Mouse (Mus musculus) neural tube, embryonic 11.5 days (tissue): Measurements from ENCODE around the gene Lif. TPM values are rescaled to one million over a fixed set of nuclear protein-coding genes. Genes with fewer than 3 reads are reported as not detected.

Experiments used
- ATAC-seq: fragments of 200-750 bp; cut with Nextera tagmentation; 2 replicates; pipeline ENCODE4 v1.8.0; 2017; ENCODE audit warnings: moderate number of reproducible peaks, mild to moderate bottlenecking, moderate TSS enrichment, moderate library complexity; ENCODE audit not compliant: insufficient read depth, low FRiP score, low TSS enrichment
- DNase-seq: peaks from one replicate; pipeline ENCODE4 v3.0.0-alpha.2; 2015; ENCODE audit warnings: low spot score
- H3K27ac ChIP-seq: fragments of 300-500 bp; sonication (generic); 2 replicates; pipeline ENCODE4 v1.5.1; 2014; ENCODE audit warnings: low read depth, mild to moderate bottlenecking, low read length
- H3K27me3 ChIP-seq: fragments of 300-500 bp; sonication (generic); 2 replicates; pipeline ENCODE4 v1.6.1; 2014; ENCODE audit warnings: mild to moderate bottlenecking, low read length, mixed read lengths; ENCODE audit not compliant: control insufficient read depth, insufficient read depth
- H3K36me3 ChIP-seq: fragments of 300-500 bp; sonication (generic); 2 replicates; pipeline ENCODE4 v1.6.1; 2014; ENCODE audit warnings: mild to moderate bottlenecking, low read length, moderate library complexity, mixed read lengths; ENCODE audit not compliant: control insufficient read depth, insufficient read depth
- H3K4me1 ChIP-seq: fragments of 300-500 bp; sonication (generic); 2 replicates; pipeline ENCODE4 v1.6.1; 2014; ENCODE audit warnings: low read length, mixed read lengths; ENCODE audit not compliant: control insufficient read depth, insufficient read depth
- H3K4me2 ChIP-seq: fragments of 300-500 bp; sonication (generic); 2 replicates; pipeline ENCODE4 v1.6.1; 2014; ENCODE audit warnings: low read depth, mild to moderate bottlenecking, moderate library complexity
- H3K4me3 ChIP-seq: fragments of 300-500 bp; sonication (generic); 2 replicates; pipeline ENCODE4 v1.5.1; 2014; ENCODE audit warnings: low read depth, low read length
- H3K9ac ChIP-seq: fragments of 300-500 bp; sonication (generic); 2 replicates; pipeline ENCODE4 v1.6.1; 2014; ENCODE audit warnings: mild to moderate bottlenecking, low read length
- H3K9me3 ChIP-seq: fragments of 300-500 bp; sonication (generic); 2 replicates; pipeline ENCODE4 v1.6.1; 2016; ENCODE audit warnings: low read length; ENCODE audit not compliant: control insufficient read depth
- WGBS: fragments of 180-500 bp; shearing (Covaris S2); extraction: QIAGEN DNeasy Blood & Tissue Kit; methylation state at CpG from one replicate; pipeline ENCODE4 v1.1.7; 2014; 5-methylcytosine and 5-hydroxymethylcytosine counted together
- polyA plus RNA-seq: library from polyadenylated mRNA; unstranded; fragments of >200 nt; fragmentation: Nextera tagmentation; extraction: Ambion mirVana; gene quantifications from 2 replicates; pipeline ENCODE4 v1.2.1, GENCODE M21; 2014

Lif gene
- polyA plus RNA-seq, 1 experiment from 2014 or later: not detected

GRCm38 (mm10) chr11:4262847-4263246 lies 5.5 kb downstream of the Lif start:
- DNase-seq (no peak), ATAC-seq (no peak)
- Histone ChIP-seq H3K4me3 (no peak overlapping the region), H3K4me1 (0 out of 2 replicates have a peak, but pooled peaks cover 3% of the 10 kb centered on the region), H3K27me3 (peaks cover 26% of the 10 kb centered on the region), H3K36me3 (no peaks in the 10 kb centered on the region), H3K4me2 (no peak overlapping the region), H3K27ac (no peak overlapping the region), H3K9ac (no peak overlapping the region), H3K9me3 (no peaks in the 10 kb centered on the region)
- whole genome bisulfite sequencing: 22% methylated on average over 5 of the region's 7 CpGs

DNA sequence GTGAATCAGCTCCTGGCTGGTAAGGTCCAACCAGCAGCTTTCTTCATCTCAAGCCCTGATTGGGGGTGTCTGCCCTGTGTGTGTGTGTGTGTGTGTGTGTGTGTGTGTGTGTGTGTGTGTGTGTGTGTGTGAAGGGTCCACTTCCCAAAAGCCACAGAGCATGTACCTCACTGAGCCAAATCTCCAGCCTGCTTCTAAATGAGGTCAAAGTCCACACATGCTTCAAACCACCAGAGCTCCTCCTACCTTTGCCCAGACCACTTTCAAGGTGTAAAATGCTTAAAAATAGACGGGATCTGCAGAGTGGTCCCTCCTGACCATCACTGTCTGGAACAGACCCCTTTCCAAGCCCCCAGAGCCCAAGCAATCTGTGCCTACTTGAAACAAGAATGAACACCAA lies 5.9 kb downstream of the Lif start:
- no peak overlapping the region for H3K9ac ChIP-seq
- H3K4me3 ChIP-seq: no peak overlapping the region
- DNase-seq (no peak), ATAC-seq (no peak)
- H3K4me2 ChIP-seq: no peak overlapping the region
- no peaks in the 10 kb centered on the region; the same call in 1 of the 2 replicates for H3K9me3 ChIP-seq
- H3K36me3 ChIP-seq: no peaks in the 10 kb centered on the region
- WGBS: 41% methylated on average over 1 of the region's 1 CpGs
- 0 out of 2 replicates have a peak, but pooled peaks cover 3% of the 10 kb centered on the region for H3K4me1 ChIP-seq
- no peak overlapping the region for H3K27ac ChIP-seq
- H3K27me3 ChIP-seq: peaks cover 30% of the 10 kb centered on the region

DNA sequence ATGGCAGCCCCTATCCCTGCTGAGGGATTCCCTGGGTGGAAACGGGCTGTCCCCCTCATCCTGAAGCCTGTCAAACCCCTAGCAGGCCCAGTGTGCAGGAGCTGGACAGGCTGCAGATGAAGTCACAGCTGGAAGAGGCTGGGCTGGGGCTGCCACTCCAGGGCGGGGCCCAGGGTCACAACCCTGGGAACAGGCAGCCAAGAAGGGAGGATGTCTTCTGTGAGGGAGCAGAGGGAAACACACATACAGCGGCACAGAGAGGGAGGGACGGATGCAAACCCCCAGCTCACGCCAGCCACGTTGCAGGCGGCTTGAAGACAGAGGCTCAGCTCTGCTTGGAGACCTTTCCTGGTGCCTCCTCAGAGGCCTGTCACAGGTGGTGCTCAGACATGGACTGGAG lies 6.7 kb downstream of the Lif start:
- H3K4me3 ChIP-seq: no peak overlapping the region
- no peaks in the 10 kb centered on the region for H3K36me3 ChIP-seq
- ATAC-seq: no peak
- H3K9me3 ChIP-seq: no peaks in the 10 kb centered on the region; the same call in 1 of the 2 replicates
- H3K27me3 ChIP-seq: peaks cover 30% of the 10 kb centered on the region
- DNase-seq: no peak
- WGBS: 64% methylated on average over 7 of the region's 7 CpGs
- H3K27ac ChIP-seq: no peak overlapping the region
- H3K4me2 ChIP-seq: no peak overlapping the region
- 0 out of 2 replicates have a peak, but pooled peaks cover 3% of the 10 kb centered on the region for H3K4me1 ChIP-seq
- H3K9ac ChIP-seq: no peak overlapping the region

DNA sequence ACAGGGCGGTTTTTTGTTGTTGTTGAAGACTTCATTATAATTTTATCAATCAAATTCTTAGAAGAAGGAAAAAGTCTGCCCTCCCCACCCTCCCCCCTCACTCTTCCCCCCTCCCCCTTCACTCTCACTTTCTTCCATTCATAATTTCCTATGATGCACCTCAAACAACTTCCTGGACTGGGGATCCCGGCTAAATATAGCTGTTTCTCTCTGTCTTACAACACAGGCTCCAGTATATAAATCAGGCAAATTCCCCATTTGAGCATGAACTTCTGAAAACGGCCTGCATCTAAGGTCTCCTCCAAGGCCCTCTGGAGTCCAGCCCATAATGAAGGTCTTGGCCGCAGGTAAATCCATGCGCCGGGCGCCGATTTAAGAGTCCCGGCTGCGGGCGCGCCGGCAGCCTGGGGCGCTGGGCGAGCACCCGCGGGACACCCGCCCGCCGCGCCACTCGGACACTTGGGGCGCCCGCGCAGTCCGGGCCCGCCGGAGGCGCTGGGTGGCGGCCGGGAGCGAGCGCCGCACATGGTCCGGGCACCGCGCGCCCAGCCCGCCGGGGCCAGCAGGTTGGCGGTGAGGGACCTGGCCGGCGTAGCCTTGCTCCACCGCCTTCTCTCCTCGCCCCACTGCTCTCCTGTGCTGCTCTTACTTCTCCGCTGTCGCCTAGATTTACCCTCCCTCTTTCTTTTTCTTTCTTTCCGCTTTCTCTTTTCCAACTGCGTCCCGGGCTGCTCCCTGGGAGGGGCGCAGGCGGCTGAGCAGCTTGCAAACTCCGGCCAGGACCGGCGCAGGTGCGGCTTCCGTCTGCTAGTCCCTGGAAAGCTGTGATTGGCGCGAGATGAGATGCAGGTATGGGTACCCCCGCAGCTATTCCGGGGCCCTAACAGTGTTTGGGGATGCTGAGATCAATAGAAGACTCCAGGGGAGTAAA lies 9.2 kb downstream of the Lif start:
- H3K9ac ChIP-seq: peak overlapping the region; percentile 40
- no peaks in the 10 kb centered on the region for H3K36me3 ChIP-seq
- peaks cover 30% of the 10 kb centered on the region for H3K27me3 ChIP-seq
- ATAC-seq (peak; percentile 27; the same call in 1 of the 2 replicates), DNase-seq (peak; percentile 55)
- peak overlapping the region; percentile 80 for H3K4me2 ChIP-seq
- H3K27ac ChIP-seq: no peak overlapping the region
- peak overlapping the region; percentile 44 for H3K4me3 ChIP-seq
- WGBS: under 1% methylated on average over 47 of the region's 61 CpGs
- H3K4me1 ChIP-seq: 0 out of 2 replicates have a peak, but pooled peaks cover 3% of the 10 kb centered on the region
- no peaks in the 10 kb centered on the region; the same call in 1 of the 2 replicates for H3K9me3 ChIP-seq

GRCm38 (mm10) chr11:4267202-4267578 lies 9.8 kb downstream of the Lif start:
- Histone ChIP-seq H3K36me3 (no peaks in the 10 kb centered on the region), H3K4me2 (peak overlapping the region; percentile 80), H3K27ac (no peak overlapping the region), H3K4me3 (peak overlapping the region; percentile 44), H3K9me3 (no peaks in the 10 kb centered on the region; the same call in 1 of the 2 replicates), H3K4me1 (0 out of 2 replicates have a peak, but pooled peaks cover 3% of the 10 kb centered on the region), H3K27me3 (peaks cover 30% of the 10 kb centered on the region), H3K9ac (no peak overlapping the region)
- WGBS: 8% methylated on average over 13 of the region's 13 CpGs
- ATAC-seq (no peak), DNase-seq (no peak)

DNA sequence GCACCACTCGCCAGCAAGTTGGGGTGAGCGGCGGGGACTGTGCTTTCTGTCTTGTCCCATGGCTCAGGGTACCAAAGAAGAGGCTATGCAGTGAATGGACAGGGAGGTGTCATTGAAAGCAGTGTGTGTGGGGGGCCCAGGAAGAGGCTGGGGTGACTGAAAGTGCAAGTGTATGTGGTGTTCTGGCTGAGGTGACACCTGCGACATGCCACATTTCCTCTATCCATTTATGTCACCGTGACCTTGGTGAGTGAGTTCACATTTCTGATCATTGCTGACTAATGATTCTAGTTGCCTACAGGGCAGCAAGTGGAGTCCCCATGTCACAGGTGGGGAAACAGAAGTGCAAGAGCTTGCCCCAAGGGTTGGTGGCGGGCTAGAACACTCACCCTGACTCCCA lies 11.1 kb downstream of the Lif start:
- 0 out of 2 replicates have a peak, but pooled peaks cover 3% of the 10 kb centered on the region for H3K4me1 ChIP-seq
- H3K27me3 ChIP-seq: peaks cover 30% of the 10 kb centered on the region
- no peak overlapping the region for H3K4me3 ChIP-seq
- ATAC-seq (no peak), DNase-seq (no peak)
- WGBS: 81% methylated on average over 6 of the region's 6 CpGs
- H3K9ac ChIP-seq: no peak overlapping the region
- no peak overlapping the region for H3K27ac ChIP-seq
- H3K36me3 ChIP-seq: no peaks in the 10 kb centered on the region
- no peak overlapping the region for H3K4me2 ChIP-seq
- no peaks in the 10 kb centered on the region; the same call in 1 of the 2 replicates for H3K9me3 ChIP-seq

GRCm38 (mm10) chr11:4270744-4271459 lies 13.5 kb downstream of the Lif start:
- H3K27me3 ChIP-seq: peaks cover 21% of the 10 kb centered on the region
- H3K27ac ChIP-seq: no peak overlapping the region
- DNase-seq: no peak
- H3K9me3 ChIP-seq: no peaks in the 10 kb centered on the region; the same call in 1 of the 2 replicates
- H3K36me3 ChIP-seq: no peaks in the 10 kb centered on the region
- H3K4me2 ChIP-seq: no peak overlapping the region
- 0 out of 2 replicates have a peak, but pooled peaks cover 3% of the 10 kb centered on the region for H3K4me1 ChIP-seq
- H3K9ac ChIP-seq: no peak overlapping the region
- no peak overlapping the region for H3K4me3 ChIP-seq
- no peak for ATAC-seq
- 32% methylated on average over 19 of the region's 20 CpGs for WGBS

- no peak for ATAC-seq
- no peak for DNase-seq
- H3K27ac ChIP-seq: no peak overlapping the region
- H3K4me3 ChIP-seq: no peak overlapping the region
- peaks cover 17% of the 10 kb centered on the region for H3K27me3 ChIP-seq
- no peak overlapping the region for H3K9ac ChIP-seq
- H3K9me3 ChIP-seq: no peaks in the 10 kb centered on the region; the same call in 1 of the 2 replicates
- H3K4me2 ChIP-seq: no peak overlapping the region
- 67% methylated on average over 11 of the region's 11 CpGs for WGBS
- 0 out of 2 replicates have a peak, but pooled peaks cover 3% of the 10 kb centered on the region for H3K4me1 ChIP-seq
- H3K36me3 ChIP-seq: no peaks in the 10 kb centered on the region
Observed at GRCm38 (mm10) chr11:4271544-4271943, 14.2 kb downstream of the Lif start.
